Mouse (Mus musculus) ES-E14 (cell line): ENCODE data around the gene Nkx2-3.

Experiments used
- CHD2 ChIP-seq: IDR thresholded peaks from 2 replicates; pipeline ENCODE4 v1.6.1; 2014; ENCODE audit warnings: mild to moderate bottlenecking, low read depth, low read length, inconsistent platforms
- HCFC1 ChIP-seq: IDR thresholded peaks from 2 replicates; pipeline ENCODE4 v1.6.1; 2012; ENCODE audit warnings: low read length, inconsistent platforms, borderline replicate concordance; ENCODE audit not compliant: insufficient read depth
- ZC3H11A ChIP-seq: IDR thresholded peaks from 2 replicates; pipeline ENCODE4 v1.6.1; 2012; ENCODE audit warnings: low read depth, mild to moderate bottlenecking, inconsistent platforms, low read length, borderline replicate concordance

- no peak for TF ChIP-seq HCFC1
- no peak for TF ChIP-seq ZC3H11A
- no peak for TF ChIP-seq CHD2
Measured at GRCm38 (mm10) chr19:43604492-43605120, 7.5 kb upstream of the Nkx2-3 start.
